Mouse (Mus musculus) CH12.LX (cell line): Measurements from ENCODE around the gene Evi5l. TPM values are rescaled to one million over a fixed set of nuclear protein-coding genes. Genes with fewer than 3 reads are reported as not detected.

Experiments
- DNase-seq: peaks from one replicate; pipeline ENCODE4 v3.0.0-alpha.2; 2013; ENCODE audit errors: extremely low read depth
- H3K27ac ChIP-seq: 2 replicates; pipeline ENCODE4 v1.5.1; 2012; ENCODE audit warnings: low read depth, mild to moderate bottlenecking, control low read depth, moderate library complexity; ENCODE audit not compliant: insufficient read depth
- H3K27me3 ChIP-seq: replicated peaks from 2 replicates; pipeline ENCODE3; 2012; ENCODE audit warnings: inconsistent platforms
- H3K36me3 ChIP-seq, 2 experiments: replicated peaks in 1 of 2; 2 replicates each; pipeline versions ENCODE3 to v1.6.1; 2012; ENCODE audit warnings: inconsistent platforms in 1 of 2, low read length in 1 of 2, mild to moderate bottlenecking in 1 of 2, mixed read lengths in 1 of 2, moderate library complexity in 1 of 2; ENCODE audit not compliant: control insufficient read depth in 1 of 2, insufficient read depth in 1 of 2
- H3K4me1 ChIP-seq, 2 experiments: 2 replicates each; pipeline ENCODE4 v1.6.1; 2012; ENCODE audit warnings: inconsistent platforms in 1 of 2, moderate library complexity in 1 of 2; ENCODE audit not compliant: insufficient read depth in 2 of 2, control insufficient read depth in 1 of 2
- H3K4me2 ChIP-seq: 2 replicates; pipeline ENCODE4 v1.6.1; 2012; ENCODE audit warnings: low read depth, mild to moderate bottlenecking, control low read depth; ENCODE audit not compliant: poor library complexity, insufficient read depth, severe bottlenecking
- H3K4me3 ChIP-seq, 3 experiments: fragments of 150-350 bp in 1 of 3; sonication (generic) in 1 of 3; replicated peaks in 1 of 3; 2 replicates each; pipeline versions ENCODE3 to v1.5.1; 2011 to 2012; ENCODE audit warnings: low read depth in 2 of 3, low read length in 2 of 3, mild to moderate bottlenecking in 2 of 3, moderate library complexity in 2 of 3, control low read depth in 1 of 3, improper control_type of control experiment in 1 of 3, inconsistent platforms in 1 of 3, mixed read lengths in 1 of 3; ENCODE audit not compliant: poor library complexity in 1 of 3
- H3K79me2 ChIP-seq: replicated peaks from 2 replicates; pipeline ENCODE4 v1.6.1; 2012; ENCODE audit warnings: mild to moderate bottlenecking, moderate library complexity; ENCODE audit not compliant: control insufficient read depth, poor library complexity, insufficient read depth, severe bottlenecking; ENCODE audit errors: extremely low read depth
- H3K9ac ChIP-seq: 2 replicates; pipeline ENCODE4 v1.6.1; 2012; ENCODE audit warnings: low read depth, mild to moderate bottlenecking, control low read depth, moderate library complexity; ENCODE audit not compliant: insufficient read depth
- H3K9me3 ChIP-seq: replicated peaks from 2 replicates; pipeline ENCODE3; 2012; ENCODE audit warnings: low read length, inconsistent platforms, mixed read lengths
- CHD2 ChIP-seq: IDR thresholded peaks from 2 replicates; pipeline ENCODE4 v1.6.1; 2011; ENCODE audit warnings: low read length, improper control_type of control experiment
- CTCF ChIP-seq, 2 experiments: IDR thresholded peaks in 1 of 2; conservative IDR thresholded peaks in 1 of 2; 2 replicates each; pipeline ENCODE4 v1.5.1; 2011 to 2012; ENCODE audit warnings: low read depth in 2 of 2, low read length in 2 of 2, improper control_type of control experiment in 1 of 2, inconsistent platforms in 1 of 2, mild to moderate bottlenecking in 1 of 2, moderate library complexity in 1 of 2
- E2F4 ChIP-seq: IDR thresholded peaks from 2 replicates; pipeline ENCODE4 v1.6.1; 2011; ENCODE audit warnings: low read depth, low read length, improper control_type of control experiment; ENCODE audit not compliant: insufficient replicate concordance
- ELF1 ChIP-seq: IDR thresholded peaks from 2 replicates; pipeline ENCODE4 v1.6.1; 2014; ENCODE audit warnings: low read depth, mild to moderate bottlenecking, inconsistent platforms, low read length, improper control_type of control experiment
- ETS1 ChIP-seq: conservative IDR thresholded peaks from 2 replicates; pipeline ENCODE4 v1.6.1; 2012; ENCODE audit warnings: low read depth, mild to moderate bottlenecking, inconsistent platforms, low read length, improper control_type of control experiment, moderate library complexity
- GABPA ChIP-seq: IDR thresholded peaks from 2 replicates; pipeline ENCODE4 v1.6.1; 2012; ENCODE audit warnings: low read depth, low read length, improper control_type of control experiment, inconsistent platforms; ENCODE audit not compliant: insufficient replicate concordance
- KAT2A ChIP-seq: IDR thresholded peaks from 2 replicates; pipeline ENCODE4 v1.6.1; 2012; ENCODE audit warnings: low read length, improper control_type of control experiment, inconsistent platforms; ENCODE audit not compliant: insufficient replicate concordance
- MAFK ChIP-seq: IDR thresholded peaks from 2 replicates; pipeline ENCODE4 v1.6.1; 2011; ENCODE audit warnings: low read length, improper control_type of control experiment; ENCODE audit not compliant: insufficient replicate concordance
- POLR2AphosphoS2 ChIP-seq: IDR thresholded peaks from 2 replicates; pipeline ENCODE4 v1.6.1; 2011; ENCODE audit warnings: low read depth, low read length, improper control_type of control experiment
- RAD21 ChIP-seq: IDR thresholded peaks from 2 replicates; pipeline ENCODE4 v1.6.1; 2011; ENCODE audit warnings: low read depth, mild to moderate bottlenecking, low read length, improper control_type of control experiment, moderate library complexity
- SMC3 ChIP-seq: IDR thresholded peaks from 2 replicates; pipeline ENCODE4 v1.6.1; 2011; ENCODE audit warnings: low read depth, low read length, improper control_type of control experiment
- TBP ChIP-seq: conservative IDR thresholded peaks from 2 replicates; pipeline ENCODE4 v1.6.1; 2011; ENCODE audit warnings: low read depth, low read length, improper control_type of control experiment
- USF2 ChIP-seq: conservative IDR thresholded peaks from 2 replicates; pipeline ENCODE4 v1.6.1; 2011; ENCODE audit warnings: low read depth, low read length, improper control_type of control experiment
- ZC3H11A ChIP-seq: IDR thresholded peaks from 2 replicates; pipeline ENCODE4 v1.6.1; 2012; ENCODE audit warnings: low read depth, mild to moderate bottlenecking, inconsistent platforms, low read length, improper control_type of control experiment
- ZKSCAN1 ChIP-seq: IDR thresholded peaks from 2 replicates; pipeline ENCODE4 v1.6.1; 2012; ENCODE audit warnings: low read depth, inconsistent platforms, low read length, improper control_type of control experiment, borderline replicate concordance
- ZMIZ1 ChIP-seq: IDR thresholded peaks from 2 replicates; pipeline ENCODE4 v1.6.1; 2012; ENCODE audit warnings: low read depth, mild to moderate bottlenecking, inconsistent platforms, low read length, improper control_type of control experiment
- ZNF384 ChIP-seq: IDR thresholded peaks from 2 replicates; pipeline ENCODE4 v1.6.1; 2012; ENCODE audit warnings: low read depth, low read length, improper control_type of control experiment, inconsistent platforms
- dilution Hi-C: fragments of 300-500 bp; cut with MboI; formaldehyde crosslinking; loops from 2 replicates; pipeline ENCODE4 v1.14.3; 2020; ENCODE audit warnings: low sequenced_read_pairs; ENCODE audit not compliant: extremely low pct_unique_long_range_greater_than_20kb, extremely low pct_ligation_motif_present
- in situ Hi-C: fragments of 300-500 bp; cut with MboI; formaldehyde crosslinking; loops from 3 replicates; pipeline ENCODE4 v1.14.3; 2019; ENCODE audit warnings: low sequenced_read_pairs, low pct_ligation_motif_present, low pct_unique_long_range_greater_than_20kb, mixed read lengths
- polyA plus RNA-seq: library from polyadenylated mRNA; unstranded; fragments of >175 nt; gene quantifications from 2 replicates; pipeline ENCODE4 v1.2.1, GENCODE M21; 2012; ENCODE audit warnings: low read depth; ENCODE audit not compliant: insufficient read length
- total RNA-seq, 2 experiments: library from RNA; depleted of rRNA; stranded (reverse); fragments of 300-350 nt in 1 of 2; fragments of >200 nt in 1 of 2; gene quantifications; 2 replicates each; pipeline ENCODE4 v1.2.3; 2012 to 2014

Evi5l gene
- total and polyA plus RNA-seq, 3 experiments = 2.2 to 6.6 (median 3.6) TPM

GRCm38 (mm10) chr8:4216296-4216695 is 49.9 kb downstream of the Evi5l start:
- no peak for TF ChIP-seq GABPA
- TF ChIP-seq USF2 = no peak
- no peak for TF ChIP-seq ZC3H11A
- no peak for TF ChIP-seq CTCF (conservative IDR thresholded peaks at IDR 0.05 in 1 of 2, IDR thresholded peaks at IDR 0.05 in 1 of 2; ENCODE audit: low read depth in 2 of 2, low read length in 2 of 2)
- TF ChIP-seq RAD21 = no peak
- no peak for TF ChIP-seq ETS1
- TF ChIP-seq KAT2A = no peak
- TF ChIP-seq SMC3 = no peak
- no peak for TF ChIP-seq MAFK
- TF ChIP-seq, all 38 proteins: peak for 0
- Histone ChIP-seq H3K4me3 (no peak overlapping the region), H3K4me2 (no peak overlapping the region), H3K4me1 (peaks cover 7 to 19% of the 10 kb centered on the region in 2 experiments), H3K9ac (no peak overlapping the region), H3K36me3 (no peaks in the 10 kb centered on the region), H3K27ac (no peak overlapping the region), H3K27me3 (no peaks in the 10 kb centered on the region), H3K79me2 (no peaks in the 10 kb centered on the region), H3K9me3 (no peaks in the 10 kb centered on the region)
- no peak for DNase-seq
- in situ Hi-C loops (no loop called here), dilution Hi-C loops (no loop called here)

- no peak within 1 kb of the TSS for H3K27ac ChIP-seq
- H3K4me2 ChIP-seq = no peak within 1 kb of the TSS
- H3K79me2 ChIP-seq = no peaks in the 10 kb centered on the region
- H3K9ac ChIP-seq = no peak within 1 kb of the TSS
- H3K27me3 ChIP-seq = no peaks in the 10 kb centered on the region
- no peaks in the 10 kb centered on the region for H3K9me3 ChIP-seq
- H3K4me3 ChIP-seq = no peak within 1 kb of the TSS
- no peak for TF ChIP-seq TBP
- no peak for TF ChIP-seq E2F4
- no peak for TF ChIP-seq ELF1
- TF ChIP-seq CHD2 = no peak
- TF ChIP-seq POLR2AphosphoS2 = no peak
- TF ChIP-seq ZKSCAN1 = no peak
- TF ChIP-seq SMC3 = no peak
- TF ChIP-seq ZNF384 = no peak
- no peak for TF ChIP-seq ZMIZ1
- H3K36me3 ChIP-seq = no peaks in the 10 kb centered on the region
- dilution Hi-C loops = no loop called here
- in situ Hi-C loops = no loop called here
- no peak for DNase-seq
- H3K4me1 ChIP-seq = peaks cover 7 to 19% of the 10 kb centered on the region in 2 experiments
Observed at GRCm38 (mm10) chr8:4216791-4217621, 50.6 kb downstream of the Evi5l start, which contains the start of gene Prr36. Gene Prr36 (minus strand): TSS chr8:4217459.
